Mouse (Mus musculus) heart, embryonic 15.5 days (tissue): ENCODE results near the gene Acsm2. TPM values are rescaled to one million over a fixed set of nuclear protein-coding genes. Genes with fewer than 3 reads are reported as not detected.

Source experiments
- ATAC-seq: fragments of 200-750 bp; cut with Nextera tagmentation; replicated peaks from 2 replicates; pipeline ENCODE4 v1.8.0; 2017; ENCODE audit warnings: low read depth, moderate TSS enrichment; ENCODE audit not compliant: insufficient number of reproducible peaks, insufficient read depth, low FRiP score
- H3K27ac ChIP-seq: fragments of 300-500 bp; sonication (generic); 2 replicates; pipeline ENCODE4 v1.5.1; 2015; ENCODE audit warnings: mild to moderate bottlenecking, inconsistent platforms
- H3K27me3 ChIP-seq: fragments of 300-500 bp; sonication (generic); 2 replicates; pipeline ENCODE4 v1.6.1; 2015; ENCODE audit warnings: inconsistent platforms
- H3K36me3 ChIP-seq: fragments of 300-500 bp; sonication (generic); 2 replicates; pipeline ENCODE4 v1.6.1; 2015; ENCODE audit warnings: mild to moderate bottlenecking, inconsistent platforms
- H3K4me1 ChIP-seq: fragments of 300-500 bp; sonication (generic); replicated peaks from 2 replicates; pipeline ENCODE4 v1.6.1; 2015; ENCODE audit warnings: inconsistent platforms
- H3K4me2 ChIP-seq: fragments of 300-500 bp; sonication (generic); 2 replicates; pipeline ENCODE4 v1.6.1; 2015; ENCODE audit warnings: inconsistent platforms, mild to moderate bottlenecking, moderate library complexity
- H3K4me3 ChIP-seq: fragments of 300-500 bp; sonication (generic); 2 replicates; pipeline ENCODE4 v1.5.1; 2015; ENCODE audit warnings: mild to moderate bottlenecking, inconsistent platforms
- H3K9ac ChIP-seq: fragments of 300-500 bp; sonication (generic); 2 replicates; pipeline ENCODE4 v1.6.1; 2015; ENCODE audit warnings: mild to moderate bottlenecking, inconsistent platforms
- H3K9me3 ChIP-seq: fragments of 300-500 bp; sonication (generic); replicated peaks from 2 replicates; pipeline ENCODE4 v1.6.1; 2016; ENCODE audit warnings: inconsistent platforms
- WGBS: fragments of 180-500 bp; shearing (Covaris S2); methylation state at CpG from one replicate; pipeline ENCODE4 v1.1.7; 2015; ENCODE audit warnings: mixed read lengths; 5-methylcytosine and 5-hydroxymethylcytosine counted together
- polyA plus RNA-seq: library from polyadenylated mRNA; unstranded; fragments of >200 nt; fragmentation: Nextera tagmentation; extraction: Ambion mirVana; gene quantifications from 2 replicates; pipeline ENCODE4 v1.2.1, GENCODE M21; 2015

The Acsm2 gene
- polyA plus RNA-seq, 1 experiment from 2014 or later, result not detected

GRCm38 (mm10) chr7:119618209-119618935 lies 64.2 kb downstream of the Acsm2 start:
- H3K4me1 ChIP-seq, result no peaks in the 10 kb centered on the region
- H3K9me3 ChIP-seq, result no peaks in the 10 kb centered on the region
- H3K27me3 ChIP-seq, result no peaks in the 10 kb centered on the region
- WGBS, result 53% methylated on average over 4 of the region's 4 CpGs
- ATAC-seq, result no peak
- H3K9ac ChIP-seq, result no peak overlapping the region
- H3K4me2 ChIP-seq, result no peak overlapping the region
- no peak overlapping the region for H3K27ac ChIP-seq
- H3K36me3 ChIP-seq, result no peaks in the 10 kb centered on the region
- H3K4me3 ChIP-seq, result no peak overlapping the region

GRCm38 (mm10) chr7:119620157-119620556 lies 66.0 kb downstream of the Acsm2 start:
- Histone ChIP-seq H3K4me2 (no peak overlapping the region), H3K27ac (no peak overlapping the region), H3K36me3 (no peaks in the 10 kb centered on the region), H3K9me3 (no peaks in the 10 kb centered on the region), H3K9ac (no peak overlapping the region), H3K27me3 (no peaks in the 10 kb centered on the region), H3K4me1 (no peaks in the 10 kb centered on the region), H3K4me3 (no peak overlapping the region)
- no peak for ATAC-seq

GRCm38 (mm10) chr7:119638773-119639172 lies 84.6 kb downstream of the Acsm2 start:
- Histone ChIP-seq H3K4me2 (no peak overlapping the region), H3K4me1 (no peaks in the 10 kb centered on the region), H3K27me3 (no peaks in the 10 kb centered on the region), H3K27ac (no peak overlapping the region), H3K36me3 (no peaks in the 10 kb centered on the region), H3K9ac (no peak overlapping the region), H3K4me3 (no peak overlapping the region), H3K9me3 (no peaks in the 10 kb centered on the region)
- no peak for ATAC-seq

GRCm38 (mm10) chr7:119642307-119642706 lies 88.2 kb downstream of the Acsm2 start:
- Histone ChIP-seq H3K27ac (no peak overlapping the region), H3K9ac (no peak overlapping the region)
- WGBS, result 65% methylated on average over 5 of the region's 5 CpGs

More at GRCm38 (mm10) chr7:119642307-119642706, 88.2 kb downstream of the Acsm2 start:
- Histone ChIP-seq H3K9me3 (no peaks in the 10 kb centered on the region), H3K4me2 (no peak overlapping the region), H3K4me1 (no peaks in the 10 kb centered on the region), H3K36me3 (no peaks in the 10 kb centered on the region), H3K27me3 (no peaks in the 10 kb centered on the region), H3K4me3 (no peak overlapping the region)
- no peak for ATAC-seq

Other genes starting within 250 kb of the Acsm2 start
- not detected in 2 replicates for gene Gp2, start 95.1 kb upstream of the Acsm2 start, polyA plus RNA-seq
- gene Umod, start 75.1 kb upstream of the Acsm2 start, polyA plus RNA-seq, result not detected in 2 replicates
- gene Acsm5, start 34.9 kb upstream of the Acsm2 start, polyA plus RNA-seq, result not detected in 2 replicates
- not detected in 2 replicates for gene Pdilt, start 30.9 kb upstream of the Acsm2 start, polyA plus RNA-seq
- 0.75 TPM in 1 of 2 replicates, not detected in the other for gene Acsm1, start 52.7 kb downstream of the Acsm2 start, polyA plus RNA-seq
- not detected in 2 replicates for gene Acsm4, start 135.7 kb downstream of the Acsm2 start, polyA plus RNA-seq
- gene Thumpd1, start 166.5 kb downstream of the Acsm2 start, polyA plus RNA-seq, result 42.6 and 49.9 TPM in 2 replicates
- 0.13 and 0.34 TPM in 2 replicates for gene Acsm3, start 206.6 kb downstream of the Acsm2 start, polyA plus RNA-seq
- gene Rexo5, start 239.7 kb downstream of the Acsm2 start, polyA plus RNA-seq, result 11.2 and 21.6 TPM in 2 replicates
- gene Eri2, start 239.7 kb downstream of the Acsm2 start, polyA plus RNA-seq, result 12.0 TPM in 2 replicates